Mouse (Mus musculus) left cerebral cortex, adult 2 months (tissue): ENCODE measurements around the gene 1700042G07Rik. TPM values are rescaled to one million over a fixed set of nuclear protein-coding genes. Genes with fewer than 3 reads are reported as not detected.

ENCODE experiments used
- DNase-seq, 2 experiments: peaks; one replicate each; pipeline ENCODE4 v3.0.0; 2021 to 2022; ENCODE audit warnings: low spot score in 2 of 2, mixed read lengths in 1 of 2; ENCODE audit errors: extremely low spot score in 1 of 2
- H3K27ac ChIP-seq: fragments of 200-600 bp; 2 replicates; pipeline ENCODE4 v1.8.1; 2022
- H3K4me3 ChIP-seq: fragments of 200-600 bp; 2 replicates; pipeline ENCODE4 v1.8.1; 2022
- CTCF ChIP-seq: fragments of 200-600 bp; IDR thresholded peaks from 2 replicates; pipeline ENCODE4 v1.8.1; 2022; ENCODE audit warnings: antibody characterized with exemption, mild to moderate bottlenecking, moderate library complexity
- intact Hi-C: fragments of 180-260 bp; cut with DNase I; formaldehyde crosslinking; loops from one replicate; pipeline ENCODE4 v1.15.1; 2025
- total RNA-seq, 2 experiments: library from RNA; stranded (reverse); gene quantifications; 2 replicates each; pipeline ENCODE4 v1.2.3; 2021

The 1700042G07Rik gene
- total RNA-seq, 2 experiments from 2014 or later: not detected

- intact Hi-C loops: loop anchor here (10.0 kb wide), 1 partner anchor 851 kb away; the partner anchor contains the start of genes Hectd3 and Urod
- H3K27ac ChIP-seq: peak overlapping the region; percentile 89
Measured at GRCm38 (mm10) chr4:116143317-116143811, 29.8 kb upstream of the 1700042G07Rik start.

GRCm38 (mm10) chr4:116143891-116144717 lies 29.1 kb upstream of the 1700042G07Rik start:
- intact Hi-C loops: loop anchor here (10.0 kb wide), 1 partner anchor 851 kb away; the partner anchor contains the start of genes Hectd3 and Urod
- H3K27ac ChIP-seq: peak overlapping the region; percentile 89
- TF ChIP-seq CTCF: no peak
- peak; percentile 76 to 78 for DNase-seq
- H3K4me3 ChIP-seq: peak overlapping the region; percentile 67

More at GRCm38 (mm10) chr4:116143317-116143811, 29.8 kb upstream of the 1700042G07Rik start:
- DNase-seq: no peak
- H3K4me3 ChIP-seq: peak overlapping the region; percentile 67
- no peak; the same call in 1 of the 2 replicates for TF ChIP-seq CTCF

GRCm38 (mm10) chr4:116149812-116150155 lies 23.4 kb upstream of the 1700042G07Rik start:
- peak overlapping the region; percentile 65 for H3K4me3 ChIP-seq
- TF ChIP-seq CTCF: no peak
- DNase-seq: no peak
- intact Hi-C loops: loop anchor here (5.0 to 10.0 kb wide), 2 partner anchors 408 to 845 kb away; partner anchors contain the start of genes Gpbp1l1, Hectd3, Tmem69 and Urod
- peak overlapping the region; percentile 95 for H3K27ac ChIP-seq

- intact Hi-C loops: loop anchor here (5.0 kb wide), 1 partner anchor 407 kb away; the partner anchor contains the start of genes Gpbp1l1 and Tmem69
- peak; percentile 65 to 66 for DNase-seq
- H3K27ac ChIP-seq: peak overlapping the region; percentile 95
- no peak for TF ChIP-seq CTCF
- H3K4me3 ChIP-seq: peak overlapping the region; percentile 65
Measured at GRCm38 (mm10) chr4:116150156-116150861, 22.9 kb upstream of the 1700042G07Rik start.

GRCm38 (mm10) chr4:116150862-116151221 lies 22.3 kb upstream of the 1700042G07Rik start:
- Histone ChIP-seq H3K27ac (peak overlapping the region; percentile 90), H3K4me3 (peak overlapping the region; percentile 65)
- intact Hi-C loops: loop anchor here (5.0 kb wide), 1 partner anchor 406 kb away; the partner anchor contains the start of genes Gpbp1l1 and Tmem69
- no peak for TF ChIP-seq CTCF
- DNase-seq: no peak

- intact Hi-C loops: loop anchor here (5.0 kb wide), 1 partner anchor 406 kb away; the partner anchor contains the start of genes Gpbp1l1 and Tmem69
- DNase-seq: no peak
- no peak for TF ChIP-seq CTCF
- Histone ChIP-seq H3K4me3 (peak within 1 kb of the TSS; percentile 65), H3K27ac (peak within 1 kb of the TSS; percentile 95)
Measured at GRCm38 (mm10) chr4:116151238-116151637, 21.9 kb upstream of the 1700042G07Rik start, which contains the start of gene Lurap1. TSS of gene Lurap1 (minus strand) at chr4:116151338.

GRCm38 (mm10) chr4:116152702-116153101 lies 20.5 kb upstream of the 1700042G07Rik start:
- Histone ChIP-seq H3K4me3 (no peak overlapping the region), H3K27ac (no peak overlapping the region)
- intact Hi-C loops: loop anchor here (5.0 kb wide), 1 partner anchor 405 kb away; the partner anchor contains the start of genes Gpbp1l1 and Tmem69
- TF ChIP-seq CTCF: no peak
- no peak for DNase-seq

- intact Hi-C loops: no loop called here
- no peak for TF ChIP-seq CTCF
- Histone ChIP-seq H3K4me3 (no peak overlapping the region), H3K27ac (no peak overlapping the region)
- no peak for DNase-seq
Measured at GRCm38 (mm10) chr4:116157882-116158281, 15.3 kb upstream of the 1700042G07Rik start.

GRCm38 (mm10) chr4:116159912-116160311 lies 13.3 kb upstream of the 1700042G07Rik start:
- H3K4me3 ChIP-seq: no peak overlapping the region
- DNase-seq: peak in 1 of 2 experiments; percentile 35
- intact Hi-C loops: no loop called here
- TF ChIP-seq CTCF: peak; percentile 71
- H3K27ac ChIP-seq: peak overlapping the region; percentile 85

GRCm38 (mm10) chr4:116160769-116161168 lies 12.4 kb upstream of the 1700042G07Rik start:
- intact Hi-C loops: no loop called here
- DNase-seq: peak; percentile 61 to 75
- Histone ChIP-seq H3K27ac (peak overlapping the region; percentile 85), H3K4me3 (no peak overlapping the region)
- TF ChIP-seq CTCF: no peak

GRCm38 (mm10) chr4:116162142-116162541 lies 11.0 kb upstream of the 1700042G07Rik start:
- no peak for DNase-seq
- Histone ChIP-seq H3K4me3 (no peak overlapping the region), H3K27ac (peak overlapping the region; percentile 52; the same call in 1 of the 2 replicates)
- no peak for TF ChIP-seq CTCF
- intact Hi-C loops: loop anchor here (1.0 kb wide), 1 partner anchor 14 kb away; no protein-coding TSS in a partner anchor
